Mouse (Mus musculus) intestine, embryonic 14.5 days (tissue): ENCODE data around the gene Lpin2. TPM values are rescaled to one million over a fixed set of nuclear protein-coding genes. Genes with fewer than 3 reads are reported as not detected.
A peak's percentile ranks its signal among the peaks of the same experiment; 100 is the strongest.

Experiments used
- ATAC-seq: fragments of 200-750 bp; cut with Nextera tagmentation; replicated peaks from 2 replicates; pipeline ENCODE4 v1.8.0; 2017; ENCODE audit warnings: low read depth, moderate number of reproducible peaks, moderate TSS enrichment, moderate library complexity; ENCODE audit not compliant: low FRiP score, low TSS enrichment
- DNase-seq: peaks from one replicate; pipeline ENCODE4 v3.0.0-alpha.2; 2018; ENCODE audit warnings: low spot score
- H3K27ac ChIP-seq: fragments of 300-500 bp; sonication (generic); 2 replicates; pipeline ENCODE4 v1.5.1; 2014; ENCODE audit warnings: low read depth, mild to moderate bottlenecking, control low read depth
- H3K27me3 ChIP-seq: fragments of 300-500 bp; sonication (generic); replicated peaks from 2 replicates; pipeline ENCODE4 v1.6.1; 2014; ENCODE audit warnings: low read length, control low read depth; ENCODE audit not compliant: control insufficient read depth, insufficient read depth
- H3K36me3 ChIP-seq: fragments of 300-500 bp; sonication (generic); 2 replicates; pipeline ENCODE4 v1.6.1; 2014; ENCODE audit warnings: low read length, control low read depth; ENCODE audit not compliant: control insufficient read depth, insufficient read depth
- H3K4me1 ChIP-seq: fragments of 300-500 bp; sonication (generic); replicated peaks from 2 replicates; pipeline ENCODE4 v1.6.1; 2014; ENCODE audit warnings: low read length, control low read depth, mixed read lengths; ENCODE audit not compliant: control insufficient read depth, insufficient read depth
- H3K4me2 ChIP-seq: fragments of 300-500 bp; sonication (generic); 2 replicates; pipeline ENCODE4 v1.6.1; 2014; ENCODE audit warnings: low read length
- H3K4me3 ChIP-seq: fragments of 300-500 bp; sonication (generic); 2 replicates; pipeline ENCODE4 v1.5.1; 2014; ENCODE audit warnings: low read depth, low read length, control low read depth, mixed read lengths
- H3K9ac ChIP-seq: fragments of 300-500 bp; sonication (generic); 2 replicates; pipeline ENCODE4 v1.6.1; 2014; ENCODE audit warnings: mild to moderate bottlenecking, low read length
- H3K9me3 ChIP-seq: fragments of 300-500 bp; sonication (generic); 2 replicates; pipeline ENCODE4 v1.6.1; 2016; ENCODE audit warnings: low read length, control low read depth; ENCODE audit not compliant: control insufficient read depth
- WGBS: fragments of 180-500 bp; shearing (Covaris S2); extraction: QIAGEN DNeasy Blood & Tissue Kit; methylation state at CpG from one replicate; pipeline ENCODE4 v1.1.7; 2014; 5-methylcytosine and 5-hydroxymethylcytosine counted together
- polyA plus RNA-seq: library from polyadenylated mRNA; unstranded; fragments of >200 nt; fragmentation: Nextera tagmentation; extraction: Ambion mirVana; gene quantifications from 2 replicates; pipeline ENCODE4 v1.2.1, GENCODE M21; 2014

Lpin2 gene
- polyA plus RNA-seq, 1 experiment from 2014 or later = 27.3 TPM

DNA sequence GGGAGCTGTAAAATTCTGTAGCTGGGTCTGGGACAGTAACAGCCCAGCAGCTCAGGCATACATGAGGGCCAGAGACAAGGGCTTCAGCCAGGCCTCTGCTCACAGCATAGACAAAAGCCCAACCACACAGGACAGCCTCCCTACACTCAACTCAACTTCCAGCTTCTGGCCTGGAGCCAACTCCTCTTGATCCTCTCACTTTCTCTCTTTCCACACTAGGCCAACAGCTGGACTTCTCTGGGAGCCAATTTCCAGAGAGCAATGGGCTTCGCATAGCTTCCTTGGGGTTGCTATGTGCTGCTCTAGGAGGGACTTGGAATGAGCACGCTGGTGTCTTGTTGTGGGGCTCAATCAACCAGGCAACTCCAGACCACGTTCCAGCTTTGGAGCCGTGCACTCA, 100.9 kb downstream of the Lpin2 start:
- Histone ChIP-seq H3K9me3 (no peaks in the 10 kb centered on the region), H3K27ac (0 out of 2 replicates have a peak overlapping the region, but pooled peaks have one; percentile 24), H3K4me1 (peaks cover 8% of the 10 kb centered on the region), H3K27me3 (no peaks in the 10 kb centered on the region), H3K9ac (no peak overlapping the region), H3K4me3 (no peak overlapping the region), H3K4me2 (no peak overlapping the region), H3K36me3 (no peaks in the 10 kb centered on the region)
- WGBS = 67% methylated on average over 4 of the region's 4 CpGs
- ATAC-seq = peak; percentile 74; the same call in 1 of the 2 replicates
- peak; percentile 66 for DNase-seq

DNA sequence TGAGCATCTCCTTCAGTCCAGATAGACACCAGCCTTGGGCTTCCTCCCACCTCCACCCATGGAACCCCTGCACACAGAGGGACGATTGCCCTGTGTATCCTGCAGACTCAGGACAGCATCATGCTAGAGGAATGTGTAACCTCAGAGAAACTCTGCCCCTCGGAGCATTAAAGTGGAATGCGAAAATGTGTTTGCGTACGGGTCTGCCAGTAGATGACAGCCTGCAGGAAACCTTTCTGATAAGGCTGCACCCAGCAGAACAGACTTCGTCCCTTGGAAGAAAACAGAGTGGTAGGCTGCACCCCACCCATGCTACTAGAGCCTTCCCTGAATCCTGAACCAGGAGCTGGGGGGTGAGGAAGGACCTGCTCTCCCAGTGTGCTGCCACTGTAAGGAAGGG, 102.5 kb downstream of the Lpin2 start:
- 16% methylated on average over 6 of the region's 6 CpGs for WGBS
- no peak for ATAC-seq
- no peaks in the 10 kb centered on the region for H3K9me3 ChIP-seq

GRCm38 (mm10) chr17:71285929-71286328, 103.6 kb downstream of the Lpin2 start:
- Histone ChIP-seq H3K4me3 (no peak overlapping the region), H3K9ac (no peak overlapping the region), H3K4me2 (no peak overlapping the region), H3K27ac (no peak overlapping the region), H3K4me1 (peaks cover 8% of the 10 kb centered on the region), H3K36me3 (no peaks in the 10 kb centered on the region), H3K9me3 (no peaks in the 10 kb centered on the region), H3K27me3 (no peaks in the 10 kb centered on the region)
- no peak for DNase-seq
- 0 out of 2 replicates have a peak, but pooled peaks have one; percentile 25 for ATAC-seq
- 76% methylated on average over 6 of the region's 6 CpGs for WGBS

More for the DNA sequence above, 102.5 kb downstream of the Lpin2 start:
- no peak for DNase-seq
- Histone ChIP-seq H3K36me3 (no peaks in the 10 kb centered on the region), H3K4me3 (no peak overlapping the region), H3K4me2 (no peak overlapping the region), H3K27ac (no peak overlapping the region), H3K9ac (no peak overlapping the region), H3K27me3 (no peaks in the 10 kb centered on the region), H3K4me1 (peaks cover 8% of the 10 kb centered on the region)

DNA sequence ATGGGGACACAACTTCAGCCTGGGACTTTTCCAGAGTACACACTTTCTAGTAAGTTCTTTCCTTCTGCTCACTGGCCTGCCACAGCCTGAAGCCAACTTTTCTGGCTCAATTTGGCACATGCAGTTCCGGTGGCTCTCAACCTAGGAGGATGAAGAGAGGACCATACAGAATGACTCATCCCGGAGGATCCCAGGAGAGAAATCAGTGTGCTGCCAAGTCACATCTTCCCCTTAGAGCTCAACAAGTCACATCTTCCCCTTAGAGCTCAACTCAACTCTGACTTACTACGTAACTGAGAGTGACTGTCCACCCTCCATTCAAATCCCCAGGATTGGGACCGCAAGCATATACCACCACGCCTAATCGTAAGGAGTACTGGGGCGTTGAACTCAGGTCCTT, 105.2 kb downstream of the Lpin2 start:
- WGBS = 92% methylated on average over 7 of the region's 7 CpGs
- H3K27me3 ChIP-seq = no peaks in the 10 kb centered on the region
- ATAC-seq (no peak), DNase-seq (no peak)
- H3K4me2 ChIP-seq = no peak overlapping the region
- peaks cover 8% of the 10 kb centered on the region for H3K4me1 ChIP-seq
- no peak overlapping the region for H3K4me3 ChIP-seq
- no peak overlapping the region for H3K27ac ChIP-seq
- no peaks in the 10 kb centered on the region for H3K36me3 ChIP-seq
- H3K9me3 ChIP-seq = no peaks in the 10 kb centered on the region
- H3K9ac ChIP-seq = no peak overlapping the region

GRCm38 (mm10) chr17:71288145-71288758, 105.9 kb downstream of the Lpin2 start:
- no peak for DNase-seq
- ATAC-seq = no peak
- Histone ChIP-seq H3K27ac (no peak overlapping the region), H3K4me1 (peaks cover 8% of the 10 kb centered on the region), H3K27me3 (no peaks in the 10 kb centered on the region), H3K9ac (no peak overlapping the region), H3K36me3 (no peaks in the 10 kb centered on the region), H3K9me3 (no peaks in the 10 kb centered on the region), H3K4me2 (no peak overlapping the region), H3K4me3 (no peak overlapping the region)
- WGBS = 88% methylated on average over 11 of the region's 11 CpGs

DNA sequence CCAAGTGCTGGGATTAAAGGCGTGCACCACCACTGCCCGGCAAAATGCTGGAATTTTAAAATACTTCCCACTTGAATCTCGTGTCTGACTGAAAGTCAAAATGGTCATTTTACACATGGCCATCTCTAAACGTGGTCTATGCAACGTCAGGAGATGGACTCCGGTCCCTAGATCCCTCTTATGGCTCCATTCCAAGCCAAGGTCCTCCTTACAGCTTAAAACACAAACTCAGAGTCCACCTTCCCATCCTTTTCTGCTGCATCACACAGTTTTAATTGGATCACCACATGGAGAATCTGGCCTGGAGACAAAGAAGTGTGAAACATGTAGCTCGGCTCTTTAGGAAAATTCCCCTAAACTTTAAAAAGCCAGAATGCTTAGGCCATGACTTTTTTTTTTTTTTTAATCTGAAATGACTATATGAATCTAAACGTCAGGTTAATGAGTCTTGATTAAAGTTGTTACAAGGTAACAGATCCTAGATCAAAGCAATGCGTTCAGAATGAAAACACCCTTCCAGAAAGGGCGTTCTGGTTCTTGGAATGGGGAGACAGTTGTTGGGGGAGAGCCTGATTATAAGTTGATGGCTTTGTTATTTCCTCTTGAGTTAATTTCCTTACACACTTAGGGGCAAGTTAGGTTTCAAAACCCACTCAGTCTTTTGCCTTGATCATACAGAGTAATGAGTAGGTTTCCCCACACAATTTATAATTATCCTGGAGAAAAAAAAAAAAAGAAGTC, 106.6 kb downstream of the Lpin2 start:
- 90% methylated on average over 10 of the region's 10 CpGs for WGBS
- no peak overlapping the region for H3K27ac ChIP-seq
- H3K27me3 ChIP-seq = no peaks in the 10 kb centered on the region
- no peak overlapping the region for H3K4me2 ChIP-seq
- H3K4me1 ChIP-seq = peaks cover 8% of the 10 kb centered on the region
- DNase-seq = no peak
- no peak overlapping the region for H3K4me3 ChIP-seq
- no peaks in the 10 kb centered on the region for H3K9me3 ChIP-seq
- no peak for ATAC-seq
- H3K36me3 ChIP-seq = no peaks in the 10 kb centered on the region
- H3K9ac ChIP-seq = no peak overlapping the region

DNA sequence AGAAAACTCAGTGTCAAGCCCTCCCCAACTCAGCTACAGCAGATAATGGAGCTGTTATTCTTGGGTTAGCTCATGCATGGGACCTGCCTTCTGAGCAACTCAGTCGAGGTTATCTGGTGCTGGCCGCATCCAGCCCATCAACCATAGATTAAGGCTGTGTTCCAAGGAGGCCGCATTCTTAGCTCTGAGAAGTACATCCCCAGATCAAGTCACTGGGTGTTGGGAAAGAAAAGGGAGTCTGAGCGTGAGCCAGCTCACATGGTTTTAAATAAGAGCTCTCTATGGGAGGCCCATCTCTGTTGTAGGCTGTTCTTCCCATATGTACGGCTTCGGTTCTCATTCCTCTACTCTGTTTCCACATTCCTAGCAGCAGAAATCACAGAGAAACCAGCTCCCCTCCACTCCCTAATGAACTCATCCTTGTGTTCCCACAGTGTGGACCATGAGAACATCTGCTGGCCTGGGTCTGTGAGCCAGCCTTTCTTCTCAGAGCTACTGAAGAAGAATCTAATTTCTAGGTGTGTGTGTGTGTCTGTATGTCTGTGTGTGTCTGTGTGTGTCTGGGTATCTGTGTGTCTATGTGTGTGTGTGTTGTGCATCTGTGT, 107.3 kb downstream of the Lpin2 start:
- no peak overlapping the region for H3K4me3 ChIP-seq
- no peak overlapping the region for H3K4me2 ChIP-seq
- H3K9ac ChIP-seq = no peak overlapping the region
- H3K27ac ChIP-seq = no peak overlapping the region
- DNase-seq (no peak), ATAC-seq (no peak)
- no peaks in the 10 kb centered on the region for H3K36me3 ChIP-seq
- no peaks in the 10 kb centered on the region for H3K27me3 ChIP-seq
- no peaks in the 10 kb centered on the region for H3K9me3 ChIP-seq
- WGBS = 77% methylated on average over 6 of the region's 6 CpGs
- peaks cover 7% of the 10 kb centered on the region for H3K4me1 ChIP-seq

DNA sequence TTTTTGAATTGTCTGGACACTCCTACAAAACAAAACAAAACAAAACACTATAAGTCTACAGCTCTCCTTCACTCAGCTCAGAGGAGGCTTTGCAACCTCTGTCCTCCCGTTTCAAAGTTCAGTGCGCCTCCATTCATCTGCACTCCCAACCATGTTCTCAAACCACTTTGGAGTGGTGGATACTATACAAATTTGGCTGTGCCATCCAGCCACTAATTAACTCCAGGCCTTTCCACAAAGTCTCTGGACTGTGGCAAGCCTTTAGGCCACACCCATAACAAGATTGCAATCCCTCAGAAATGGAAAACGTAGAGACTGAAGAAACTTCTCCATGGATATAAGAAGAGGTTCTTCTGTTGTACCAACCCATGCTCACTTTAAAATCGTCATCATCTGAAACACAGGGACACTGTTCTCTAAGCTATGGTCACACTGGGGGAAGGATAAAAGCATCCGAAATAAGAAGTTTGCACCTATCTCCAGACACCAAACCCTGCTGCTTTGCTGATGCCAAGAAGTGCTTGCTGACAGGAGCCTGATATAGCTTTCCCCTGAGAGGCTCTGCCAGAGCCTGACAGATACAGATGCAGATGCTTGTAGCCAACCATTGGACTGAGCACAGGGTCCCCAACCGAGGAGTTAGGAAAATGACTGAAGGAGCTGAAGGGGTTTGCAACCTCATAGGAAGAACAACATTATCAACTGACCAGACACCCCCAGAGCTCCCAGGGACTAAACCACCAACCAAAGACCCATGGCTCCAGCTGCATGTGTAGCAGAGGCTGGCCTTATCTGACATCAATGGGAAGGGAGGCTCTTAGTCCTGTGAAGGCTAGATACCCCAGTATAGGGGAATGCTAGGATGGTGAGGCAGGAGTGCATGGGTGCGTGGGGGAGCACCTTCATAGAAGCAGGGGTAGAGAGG, 108.4 kb downstream of the Lpin2 start:
- no peaks in the 10 kb centered on the region for H3K27me3 ChIP-seq
- no peaks in the 10 kb centered on the region for H3K4me1 ChIP-seq
- no peak overlapping the region for H3K4me3 ChIP-seq
- no peak for ATAC-seq
- H3K27ac ChIP-seq = no peak overlapping the region
- 82% methylated on average over 7 of the region's 7 CpGs for WGBS
- no peaks in the 10 kb centered on the region for H3K9me3 ChIP-seq
- no peaks in the 10 kb centered on the region for H3K36me3 ChIP-seq
- H3K9ac ChIP-seq = no peak overlapping the region
- H3K4me2 ChIP-seq = no peak overlapping the region
- DNase-seq = no peak
